Comparison of ENCODE assay signal across 21 mouse cellular contexts in the genomic region with DNA sequence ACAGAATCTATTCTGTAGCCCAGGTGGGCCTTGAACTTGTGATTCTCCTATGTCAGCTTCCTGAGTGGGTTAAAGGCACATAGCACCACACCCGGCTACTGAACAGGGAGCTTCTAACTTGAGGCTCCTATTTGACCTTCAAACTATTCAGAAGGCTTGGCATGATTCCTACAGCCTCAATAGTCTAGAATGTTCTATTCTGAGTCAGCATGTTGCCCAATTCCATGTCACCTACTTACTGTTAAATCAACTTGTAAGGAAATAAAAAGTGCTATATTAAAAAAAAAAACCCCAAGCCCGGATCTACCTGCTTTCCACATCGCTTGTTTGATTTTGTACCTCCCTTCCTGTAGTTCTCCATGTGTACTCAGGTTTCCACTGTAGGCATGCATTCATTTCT.
"Had no signal": no experiment of that assay in that cellular context is flagged by ENCODE, and none has a peak within 500 bp of the region (broad histone marks: within the 10 kb centered on the region; RNA-seq: fewer than 3 reads in every experiment).

No protein-coding gene starts in this region.

- H3K4me3 ChIP-seq: layer of hippocampus, adult 2 months; limb, embryonic 10.5 days; limb, embryonic 13.5 days; liver, embryonic 12.5 days; liver, embryonic 15.5 days; megakaryocyte, embryonic 14.5 days; midbrain, embryonic 10.5 days; midbrain, embryonic 13.5 days; myocyte; neural tube, embryonic 13.5 days; stomach, embryonic 15.5 days had no signal

- H3K27ac ChIP-seq: kidney, postnatal 0 days; layer of hippocampus, adult 2 months; limb, embryonic 10.5 days; limb, embryonic 13.5 days; liver, embryonic 12.5 days; liver, embryonic 15.5 days; midbrain, embryonic 10.5 days; midbrain, embryonic 13.5 days; neural tube, embryonic 13.5 days; stomach, embryonic 15.5 days had no signal

- H3K36me3 ChIP-seq: limb, embryonic 10.5 days; limb, embryonic 13.5 days; liver, embryonic 12.5 days; liver, embryonic 15.5 days; midbrain, embryonic 10.5 days; midbrain, embryonic 13.5 days; neural tube, embryonic 13.5 days; stomach, embryonic 15.5 days had no signal

- H3K4me2 ChIP-seq: limb, embryonic 13.5 days; liver, embryonic 12.5 days; liver, embryonic 15.5 days; midbrain, embryonic 13.5 days; neural tube, embryonic 13.5 days; stomach, embryonic 15.5 days had no signal

- H3K27me3 ChIP-seq: limb, embryonic 13.5 days; liver, embryonic 12.5 days; liver, embryonic 15.5 days; megakaryocyte, embryonic 14.5 days; midbrain, embryonic 13.5 days; neural tube, embryonic 13.5 days; stomach, embryonic 15.5 days had no signal

- DNase-seq: kidney, postnatal 25 days; layer of hippocampus, adult 9-11 months; liver; lung, postnatal 14 days; retina, postnatal 1 day; right cerebral cortex, postnatal 25 days; spleen, adult 18-20 months; thymus, postnatal 36 days had no signal

- ATAC-seq: liver, embryonic 12.5 days; midbrain, embryonic 13.5 days; midbrain, embryonic 16.5 days had no signal

- H3K9me3 ChIP-seq: limb, embryonic 10.5 days; limb, embryonic 13.5 days; liver, embryonic 12.5 days; liver, embryonic 15.5 days; midbrain, embryonic 10.5 days; midbrain, embryonic 13.5 days; neural tube, embryonic 13.5 days; stomach, embryonic 15.5 days had no signal

- H3K4me1 ChIP-seq: limb, embryonic 10.5 days; limb, embryonic 13.5 days; liver, embryonic 12.5 days; liver, embryonic 15.5 days; megakaryocyte, embryonic 14.5 days; midbrain, embryonic 10.5 days; midbrain, embryonic 13.5 days; neural tube, embryonic 13.5 days; stomach, embryonic 15.5 days had no signal

- H3K9ac ChIP-seq: limb, embryonic 13.5 days; liver, embryonic 12.5 days; liver, embryonic 15.5 days; midbrain, embryonic 13.5 days; neural tube, embryonic 13.5 days; stomach, embryonic 15.5 days had no signal
